Mouse (Mus musculus): ENCODE data around the gene Pm20d1.

DNA sequence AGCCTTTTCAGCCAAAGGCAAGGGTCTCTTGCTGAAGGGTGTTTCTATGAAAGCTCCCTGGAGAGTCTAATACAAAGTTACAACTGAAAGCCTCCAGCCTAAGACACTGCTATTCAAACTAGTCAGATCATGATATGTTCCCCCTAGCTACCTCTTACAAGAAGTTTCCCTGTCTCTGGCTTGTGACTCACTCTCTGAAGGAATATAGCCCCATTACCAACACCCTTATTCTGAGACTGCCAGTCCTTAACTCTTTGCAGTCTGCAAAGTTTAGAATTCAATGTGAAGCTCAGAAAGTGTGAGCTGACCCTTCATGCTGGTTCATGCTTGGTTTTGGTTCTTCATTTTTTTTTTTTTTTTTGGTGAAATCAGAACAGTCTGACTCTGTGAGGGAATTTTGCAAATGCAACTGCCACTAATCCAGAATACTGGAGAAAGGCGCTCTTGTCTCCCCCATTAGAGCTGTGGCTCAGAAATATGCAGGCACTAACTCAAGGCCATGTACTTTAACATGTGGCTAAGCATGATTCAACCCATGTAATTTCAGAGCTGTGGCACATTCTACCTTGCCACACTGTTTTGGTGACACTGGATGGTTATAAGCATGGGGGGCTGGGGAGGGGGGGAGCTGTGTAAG lies 25.8 kb downstream of the Pm20d1 start:
- TF ChIP-seq POLR2A (IDR thresholded peaks at IDR 0.05; ENCODE audit: insufficient read depth, low read length) (no peak), CTCF (IDR thresholded peaks at IDR 0.05; ENCODE audit: low read depth, low read length) (no peak), EP300 (IDR thresholded peaks at IDR 0.05; ENCODE audit: insufficient read depth, low read depth, low read length) (no peak)
